Mouse (Mus musculus): ENCODE measurements at regions not wholly inside any gene's neighbourhood (a gene's known extent, or its start where the extent isn't known, plus 50 kb on each side); places are given as distances from the start of the nearest gene placed in this dataset.

DNA sequence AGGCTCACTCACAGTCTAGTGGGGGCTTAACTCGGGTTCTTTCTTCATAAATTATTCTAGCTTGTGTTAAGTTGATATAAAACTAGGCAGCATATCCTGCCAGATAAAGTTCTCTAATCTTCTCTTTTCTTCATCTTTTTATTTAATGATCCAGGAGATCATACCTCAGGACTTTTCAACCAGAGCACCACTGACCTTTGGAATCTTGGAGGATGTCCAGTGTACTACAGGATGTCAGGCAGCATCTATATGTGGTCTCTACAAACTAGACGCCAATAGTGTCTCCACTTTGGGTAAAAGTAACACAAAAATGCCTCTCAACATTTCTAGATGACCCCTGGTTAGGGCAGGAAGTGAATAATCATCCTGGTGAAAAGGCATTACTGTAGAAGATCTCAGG lies 89.4 kb upstream of the Trabd2b start:
- 80% methylated on average over 2 of the region's 2 CpGs for WGBS
- ATAC-seq (replicated peaks; ENCODE audit: insufficient number of reproducible peaks, low FRiP score, low TSS enrichment, low read depth) (no peak), DNase-seq (ENCODE audit: low spot score) (no peak)
- no peak overlapping the region for H3K4me2 ChIP-seq (ENCODE audit: low read depth, low read length)
- no peaks in the 10 kb centered on the region for H3K36me3 ChIP-seq (replicated peaks; ENCODE audit: control insufficient read depth, insufficient read depth, low read depth, low read length)
- no peaks in the 10 kb centered on the region for H3K9me3 ChIP-seq (replicated peaks; ENCODE audit: control insufficient read depth, low read length)
- H3K4me1 ChIP-seq (ENCODE audit: control insufficient read depth, insufficient read depth, low read length) = no peaks in the 10 kb centered on the region
- no peak overlapping the region for H3K9ac ChIP-seq (replicated peaks; ENCODE audit: low read length)
- no peak overlapping the region for H3K27ac ChIP-seq (replicated peaks; ENCODE audit: low read depth, low read length)
- H3K27me3 ChIP-seq (ENCODE audit: control insufficient read depth, insufficient read depth, low read length) = no peaks in the 10 kb centered on the region
- H3K4me3 ChIP-seq (ENCODE audit: low read depth, low read length) = no peak overlapping the region

DNA sequence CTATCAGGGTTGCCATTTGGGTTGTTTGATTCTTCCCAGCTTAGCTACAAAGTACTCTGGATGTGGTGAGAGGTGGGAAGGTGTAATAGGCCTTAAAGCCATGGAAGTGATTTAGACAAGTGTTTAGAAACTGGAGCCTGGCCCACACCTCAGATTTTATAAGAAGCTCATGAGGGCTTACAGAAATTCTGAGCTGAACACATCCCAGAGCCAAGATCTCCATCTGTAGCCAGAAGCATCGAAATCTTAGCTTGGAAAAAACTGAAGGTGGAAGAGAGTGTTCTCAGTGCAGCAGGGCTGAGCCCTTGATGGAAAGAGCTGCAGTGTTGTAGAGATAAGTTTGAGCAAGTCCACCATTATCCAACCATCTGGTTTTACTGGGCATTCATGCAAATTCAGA lies 86.4 kb upstream of the Trabd2b start:
- ATAC-seq (replicated peaks; ENCODE audit: insufficient number of reproducible peaks, low FRiP score, low TSS enrichment, low read depth) (no peak), DNase-seq (ENCODE audit: low spot score) (no peak)
- no peaks in the 10 kb centered on the region for H3K4me1 ChIP-seq (ENCODE audit: control insufficient read depth, insufficient read depth, low read length)
- H3K36me3 ChIP-seq (replicated peaks; ENCODE audit: control insufficient read depth, insufficient read depth, low read depth, low read length) = no peaks in the 10 kb centered on the region
- no peak overlapping the region for H3K9ac ChIP-seq (replicated peaks; ENCODE audit: low read length)
- H3K4me2 ChIP-seq (ENCODE audit: low read depth, low read length) = no peak overlapping the region
- H3K27ac ChIP-seq (replicated peaks; ENCODE audit: low read depth, low read length) = no peak overlapping the region
- H3K27me3 ChIP-seq (ENCODE audit: control insufficient read depth, insufficient read depth, low read length) = no peaks in the 10 kb centered on the region
- 69% methylated on average over 1 of the region's 1 CpGs for WGBS
- H3K4me3 ChIP-seq (ENCODE audit: low read depth, low read length) = no peak overlapping the region
- no peaks in the 10 kb centered on the region for H3K9me3 ChIP-seq (replicated peaks; ENCODE audit: control insufficient read depth, low read length)

DNA sequence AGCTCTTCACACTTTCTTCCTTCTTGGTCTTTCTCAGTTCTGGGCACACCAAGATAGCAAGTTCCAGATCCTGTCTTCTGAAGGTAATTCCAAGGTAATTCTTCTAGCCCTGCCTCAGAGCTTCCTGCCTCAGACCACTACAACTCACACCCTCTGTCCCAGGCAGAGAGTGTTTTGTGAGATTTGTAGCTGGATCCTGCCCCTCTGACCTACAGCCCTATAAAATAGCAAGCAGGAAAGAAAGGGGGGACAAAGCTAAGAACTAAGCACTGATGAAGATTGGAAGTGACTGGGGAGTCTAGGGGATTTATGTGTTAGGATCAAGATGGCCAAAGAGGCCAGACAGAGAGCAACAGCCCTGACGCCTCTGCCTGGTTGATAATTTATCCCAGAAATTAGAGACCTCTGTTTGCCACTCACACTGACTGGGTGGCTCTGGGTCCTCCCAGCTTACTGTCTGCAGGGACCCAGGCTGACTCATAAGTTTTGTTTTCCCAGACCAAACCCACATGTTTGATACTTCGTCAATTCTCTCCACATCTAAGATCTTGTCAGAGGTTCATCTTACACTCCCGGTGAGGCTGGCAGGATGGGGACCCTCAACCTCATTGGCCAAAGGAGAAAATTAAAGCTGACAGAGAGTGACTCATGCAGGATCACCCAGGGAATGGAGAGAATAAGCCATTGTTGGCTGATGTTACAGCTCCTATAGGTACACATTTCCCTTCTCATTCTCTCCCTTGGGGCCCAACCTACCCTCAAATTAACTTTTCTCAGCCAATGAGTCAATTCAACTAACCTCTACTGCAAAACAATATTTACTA lies 84.8 kb upstream of the Trabd2b start:
- H3K9ac ChIP-seq (replicated peaks; ENCODE audit: low read length) = no peak overlapping the region
- H3K27ac ChIP-seq (replicated peaks; ENCODE audit: low read depth, low read length) = no peak overlapping the region
- no peak for DNase-seq (ENCODE audit: low spot score)
- no peaks in the 10 kb centered on the region for H3K9me3 ChIP-seq (replicated peaks; ENCODE audit: control insufficient read depth, low read length)
- ATAC-seq (replicated peaks; ENCODE audit: insufficient number of reproducible peaks, low FRiP score, low TSS enrichment, low read depth) = no peak
- H3K4me3 ChIP-seq (ENCODE audit: low read depth, low read length) = no peak overlapping the region
- H3K27me3 ChIP-seq (ENCODE audit: control insufficient read depth, insufficient read depth, low read length) = no peaks in the 10 kb centered on the region
- no peaks in the 10 kb centered on the region for H3K36me3 ChIP-seq (replicated peaks; ENCODE audit: control insufficient read depth, insufficient read depth, low read depth, low read length)
- H3K4me1 ChIP-seq (ENCODE audit: control insufficient read depth, insufficient read depth, low read length) = no peaks in the 10 kb centered on the region
- no peak overlapping the region for H3K4me2 ChIP-seq (ENCODE audit: low read depth, low read length)
- 52% methylated on average over 3 of the region's 3 CpGs for WGBS

DNA sequence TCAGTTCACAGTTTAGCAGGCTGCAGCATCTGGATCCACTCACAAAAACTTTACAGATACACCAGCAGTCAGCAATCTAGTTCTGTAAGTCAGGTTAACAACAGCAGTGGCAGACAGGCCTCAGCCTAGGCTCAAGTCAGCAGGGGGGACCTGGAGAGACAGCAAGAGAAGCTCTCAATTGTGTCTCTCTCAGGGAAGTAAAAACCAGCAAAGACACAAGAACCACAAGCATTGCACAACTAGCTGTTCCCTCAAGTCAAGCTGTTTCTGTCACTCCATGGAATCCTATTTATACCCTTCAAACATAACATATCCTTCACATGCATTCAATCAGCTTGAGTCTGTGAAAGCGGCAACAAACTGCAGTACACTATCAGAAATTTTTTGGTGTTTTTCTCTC lies 76.5 kb upstream of the Trabd2b start:
- 83% methylated on average over 1 of the region's 1 CpGs for WGBS
- H3K4me1 ChIP-seq (ENCODE audit: control insufficient read depth, insufficient read depth, low read length) = no peaks in the 10 kb centered on the region

DNA sequence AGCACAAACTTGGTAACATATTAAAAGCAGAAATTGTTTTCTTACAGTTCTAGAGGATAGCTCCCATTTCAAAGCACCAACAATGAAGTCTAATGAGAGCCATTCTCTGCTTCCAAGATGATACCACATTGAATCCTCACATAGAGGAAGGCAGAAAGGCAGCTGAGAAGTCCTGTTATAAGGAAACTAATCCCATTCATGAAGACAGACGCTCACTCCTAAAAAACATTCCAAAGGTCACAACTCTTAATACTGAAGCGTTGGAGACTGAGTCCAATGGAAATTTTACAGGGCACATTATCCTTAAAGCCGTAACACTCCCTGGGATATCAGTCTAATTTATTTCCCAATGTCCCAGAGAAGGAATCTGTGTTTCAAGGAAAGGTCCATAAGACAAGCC lies 75.4 kb upstream of the Trabd2b start:
- H3K27ac ChIP-seq (replicated peaks; ENCODE audit: low read depth, low read length) = no peak overlapping the region
- H3K4me1 ChIP-seq (ENCODE audit: control insufficient read depth, insufficient read depth, low read length) = no peaks in the 10 kb centered on the region
- ATAC-seq (replicated peaks; ENCODE audit: insufficient number of reproducible peaks, low FRiP score, low TSS enrichment, low read depth) = no peak
- WGBS = 74% methylated on average over 3 of the region's 3 CpGs
- no peaks in the 10 kb centered on the region for H3K36me3 ChIP-seq (replicated peaks; ENCODE audit: control insufficient read depth, insufficient read depth, low read depth, low read length)
- no peaks in the 10 kb centered on the region for H3K27me3 ChIP-seq (ENCODE audit: control insufficient read depth, insufficient read depth, low read length)
- no peak overlapping the region for H3K4me2 ChIP-seq (ENCODE audit: low read depth, low read length)
- H3K4me3 ChIP-seq (ENCODE audit: low read depth, low read length) = no peak overlapping the region
- no peak overlapping the region for H3K9ac ChIP-seq (replicated peaks; ENCODE audit: low read length)
- no peaks in the 10 kb centered on the region for H3K9me3 ChIP-seq (replicated peaks; ENCODE audit: control insufficient read depth, low read length)
- no peak for DNase-seq (ENCODE audit: low spot score)

More for the DNA sequence above, 76.5 kb upstream of the Trabd2b start:
- no peaks in the 10 kb centered on the region for H3K36me3 ChIP-seq (replicated peaks; ENCODE audit: control insufficient read depth, insufficient read depth, low read depth, low read length)
- ATAC-seq (replicated peaks; ENCODE audit: insufficient number of reproducible peaks, low FRiP score, low TSS enrichment, low read depth) (no peak), DNase-seq (ENCODE audit: low spot score) (no peak)
- H3K27me3 ChIP-seq (ENCODE audit: control insufficient read depth, insufficient read depth, low read length) = no peaks in the 10 kb centered on the region
- no peak overlapping the region for H3K27ac ChIP-seq (replicated peaks; ENCODE audit: low read depth, low read length)
- H3K9ac ChIP-seq (replicated peaks; ENCODE audit: low read length) = no peak overlapping the region
- no peaks in the 10 kb centered on the region for H3K9me3 ChIP-seq (replicated peaks; ENCODE audit: control insufficient read depth, low read length)
- no peak overlapping the region for H3K4me2 ChIP-seq (ENCODE audit: low read depth, low read length)
- no peak overlapping the region for H3K4me3 ChIP-seq (ENCODE audit: low read depth, low read length)

DNA sequence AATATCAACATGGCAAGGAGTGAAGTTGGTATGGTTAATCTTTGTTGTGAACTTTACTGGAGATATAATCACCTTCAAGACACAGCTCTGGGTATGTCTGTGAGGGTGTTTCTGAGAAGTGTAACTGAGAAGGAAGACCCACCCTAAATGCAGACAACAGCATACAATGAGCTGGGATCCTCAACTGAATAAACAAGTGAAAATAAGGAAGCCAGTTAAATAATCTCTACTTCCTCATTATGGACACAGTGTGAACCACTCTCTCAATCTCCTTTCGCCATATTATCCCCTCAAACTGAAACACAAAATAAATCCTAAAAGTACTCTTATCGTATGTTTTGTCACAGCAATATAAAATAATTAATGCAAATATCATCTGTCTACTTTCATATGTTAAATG lies 71.7 kb upstream of the Trabd2b start:
- Histone ChIP-seq H3K27me3 (ENCODE audit: control insufficient read depth, insufficient read depth, low read length) (no peaks in the 10 kb centered on the region), H3K4me3 (ENCODE audit: low read depth, low read length) (no peak overlapping the region), H3K4me2 (ENCODE audit: low read depth, low read length) (no peak overlapping the region), H3K4me1 (ENCODE audit: control insufficient read depth, insufficient read depth, low read length) (no peaks in the 10 kb centered on the region), H3K36me3 (replicated peaks; ENCODE audit: control insufficient read depth, insufficient read depth, low read depth, low read length) (no peaks in the 10 kb centered on the region), H3K9ac (replicated peaks; ENCODE audit: low read length) (no peak overlapping the region), H3K27ac (replicated peaks; ENCODE audit: low read depth, low read length) (no peak overlapping the region), H3K9me3 (replicated peaks; ENCODE audit: control insufficient read depth, low read length) (no peaks in the 10 kb centered on the region)
- no peak for ATAC-seq (replicated peaks; ENCODE audit: insufficient number of reproducible peaks, low FRiP score, low TSS enrichment, low read depth)
- DNase-seq (ENCODE audit: low spot score) = no peak
- WGBS = 85% methylated on average over 2 of the region's 2 CpGs

DNA sequence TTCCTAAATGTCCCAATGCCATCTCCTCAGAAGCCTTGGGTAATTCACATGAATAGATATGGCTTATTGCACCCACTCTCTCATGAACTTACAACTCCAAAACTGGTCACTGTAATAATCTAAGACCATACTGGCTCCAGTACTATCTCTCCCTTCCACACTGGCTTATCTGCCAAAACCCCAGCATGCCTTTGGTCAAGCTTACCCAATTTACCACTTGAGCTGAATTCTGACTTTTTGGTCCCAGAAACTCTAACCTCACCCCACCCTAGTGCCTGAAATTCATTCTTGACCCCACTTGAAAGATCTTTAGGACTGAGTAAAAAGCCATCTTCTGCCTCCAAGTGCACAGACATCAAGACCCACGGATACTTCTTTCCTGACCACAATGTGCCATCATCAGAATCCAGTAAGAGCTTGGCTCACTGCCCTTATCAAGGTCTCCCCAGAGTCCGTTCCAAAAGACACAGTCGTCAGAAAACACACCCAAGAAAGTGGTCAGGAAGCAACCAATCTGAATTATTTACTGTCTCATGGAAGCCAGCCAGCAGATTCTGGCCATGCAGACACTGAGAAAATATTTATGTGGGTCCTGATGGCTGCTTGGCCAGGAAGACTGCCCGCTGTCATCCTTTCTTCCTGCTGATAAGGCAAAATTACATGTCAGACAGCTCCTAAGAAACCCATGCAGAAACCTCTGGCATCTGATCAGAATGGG lies 70.3 kb upstream of the Trabd2b start:
- Histone ChIP-seq H3K4me1 (ENCODE audit: control insufficient read depth, insufficient read depth, low read length) (no peaks in the 10 kb centered on the region), H3K4me3 (ENCODE audit: low read depth, low read length) (no peak overlapping the region), H3K27me3 (ENCODE audit: control insufficient read depth, insufficient read depth, low read length) (no peaks in the 10 kb centered on the region), H3K9ac (replicated peaks; ENCODE audit: low read length) (no peak overlapping the region), H3K36me3 (replicated peaks; ENCODE audit: control insufficient read depth, insufficient read depth, low read depth, low read length) (no peaks in the 10 kb centered on the region), H3K4me2 (ENCODE audit: low read depth, low read length) (no peak overlapping the region), H3K27ac (replicated peaks; ENCODE audit: low read depth, low read length) (no peak overlapping the region), H3K9me3 (replicated peaks; ENCODE audit: control insufficient read depth, low read length) (no peaks in the 10 kb centered on the region)
- 73% methylated on average over 4 of the region's 4 CpGs for WGBS
- no peak for ATAC-seq (replicated peaks; ENCODE audit: insufficient number of reproducible peaks, low FRiP score, low TSS enrichment, low read depth)
- no peak for DNase-seq (ENCODE audit: low spot score)

DNA sequence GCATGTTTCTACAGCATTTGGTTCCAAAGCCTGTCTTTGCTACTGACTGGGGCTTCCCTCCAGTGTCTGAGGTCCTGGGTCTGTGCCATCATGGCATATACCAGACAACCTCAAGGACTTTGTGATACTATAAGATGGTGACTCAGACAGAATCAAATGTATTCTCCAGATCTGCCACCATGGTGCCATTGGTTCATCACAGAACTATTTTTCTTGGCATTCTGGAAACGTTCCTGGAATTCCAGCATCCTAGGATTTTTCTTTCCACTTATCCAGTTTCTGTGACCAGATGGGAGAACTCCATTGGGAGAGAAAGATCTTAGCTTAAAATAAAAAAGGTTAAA lies 69.8 kb upstream of the Trabd2b start:
- H3K27me3 ChIP-seq (ENCODE audit: control insufficient read depth, insufficient read depth, low read length) = no peaks in the 10 kb centered on the region
- H3K27ac ChIP-seq (replicated peaks; ENCODE audit: low read depth, low read length) = no peak overlapping the region
- ATAC-seq (replicated peaks; ENCODE audit: insufficient number of reproducible peaks, low FRiP score, low TSS enrichment, low read depth) (no peak), DNase-seq (ENCODE audit: low spot score) (no peak)
- no peaks in the 10 kb centered on the region for H3K36me3 ChIP-seq (replicated peaks; ENCODE audit: control insufficient read depth, insufficient read depth, low read depth, low read length)
- no peaks in the 10 kb centered on the region for H3K4me1 ChIP-seq (ENCODE audit: control insufficient read depth, insufficient read depth, low read length)
- 72% methylated on average over 1 of the region's 1 CpGs for WGBS
- no peak overlapping the region for H3K4me2 ChIP-seq (ENCODE audit: low read depth, low read length)
- no peak overlapping the region for H3K4me3 ChIP-seq (ENCODE audit: low read depth, low read length)
- no peak overlapping the region for H3K9ac ChIP-seq (replicated peaks; ENCODE audit: low read length)
- H3K9me3 ChIP-seq (replicated peaks; ENCODE audit: control insufficient read depth, low read length) = no peaks in the 10 kb centered on the region

Measured in embryonic facial prominence, embryonic 11.5 days (tissue).